Mouse (Mus musculus) kidney, embryonic 14.5 days (tissue): ENCODE measurements at regions not wholly inside any gene's neighbourhood (a gene's known extent, or its start where the extent isn't known, plus 50 kb on each side); places are given as distances from the start of the nearest gene placed in this dataset.
A peak's percentile ranks its signal among the peaks of the same experiment; 100 is the strongest.

ENCODE experiments used
- ATAC-seq: fragments of 200-750 bp; cut with Nextera tagmentation; 2 replicates; pipeline ENCODE4 v1.8.0; 2017; ENCODE audit warnings: moderate number of reproducible peaks, mild to moderate bottlenecking, moderate TSS enrichment, moderate library complexity; ENCODE audit not compliant: low FRiP score, low TSS enrichment
- H3K27ac ChIP-seq: fragments of 300-500 bp; sonication (generic); 2 replicates; pipeline ENCODE4 v1.5.1; 2014; ENCODE audit warnings: low read depth, mild to moderate bottlenecking, low read length, moderate library complexity, mixed read lengths
- H3K27me3 ChIP-seq: fragments of 300-500 bp; sonication (generic); 2 replicates; pipeline ENCODE4 v1.6.1; 2014; ENCODE audit warnings: mild to moderate bottlenecking, low read length; ENCODE audit not compliant: control insufficient read depth, insufficient read depth
- H3K36me3 ChIP-seq: fragments of 300-500 bp; sonication (generic); 2 replicates; pipeline ENCODE4 v1.6.1; 2014; ENCODE audit warnings: low read length, mixed read lengths; ENCODE audit not compliant: control insufficient read depth, insufficient read depth
- H3K4me1 ChIP-seq: fragments of 300-500 bp; sonication (generic); 2 replicates; pipeline ENCODE4 v1.6.1; 2014; ENCODE audit warnings: low read length, mixed read lengths; ENCODE audit not compliant: control insufficient read depth, insufficient read depth
- H3K4me2 ChIP-seq: fragments of 300-500 bp; sonication (generic); replicated peaks from 2 replicates; pipeline ENCODE4 v1.6.1; 2014; ENCODE audit warnings: low read depth, mild to moderate bottlenecking, low read length
- H3K4me3 ChIP-seq: fragments of 300-500 bp; sonication (generic); 2 replicates; pipeline ENCODE4 v1.5.1; 2014; ENCODE audit warnings: mild to moderate bottlenecking, low read length
- H3K9ac ChIP-seq: fragments of 300-500 bp; sonication (generic); 2 replicates; pipeline ENCODE4 v1.6.1; 2014; ENCODE audit warnings: low read depth, mild to moderate bottlenecking, low read length, moderate library complexity
- H3K9me3 ChIP-seq: fragments of 300-500 bp; sonication (generic); 2 replicates; pipeline ENCODE4 v1.6.1; 2016; ENCODE audit warnings: low read length; ENCODE audit not compliant: control insufficient read depth
- whole genome bisulfite sequencing: fragments of 180-500 bp; shearing (Covaris S2); extraction: QIAGEN DNeasy Blood & Tissue Kit; methylation state at CpG from one replicate; pipeline ENCODE4 v1.1.7; 2014; 5-methylcytosine and 5-hydroxymethylcytosine counted together

- Histone ChIP-seq H3K4me2 (no peak overlapping the region), H3K9me3 (no peaks in the 10 kb centered on the region), H3K27me3 (no peaks in the 10 kb centered on the region), H3K9ac (no peak overlapping the region), H3K4me3 (no peak overlapping the region), H3K36me3 (no peaks in the 10 kb centered on the region), H3K27ac (peak overlapping the region; percentile 51; the same call in 1 of the 2 replicates), H3K4me1 (no peaks in the 10 kb centered on the region; the same call in 1 of the 2 replicates)
- ATAC-seq = no peak; the same call in 1 of the 2 replicates
- WGBS = 72% methylated on average over 10 of the region's 10 CpGs
These were observed 161.3 kb upstream of the Ccdc54 start for GRCm38 (mm10) chr16:50752277-50752600.

GRCm38 (mm10) chr16:50751495-50752276 is 160.7 kb upstream of the Ccdc54 start:
- ATAC-seq = no peak
- Histone ChIP-seq H3K36me3 (no peaks in the 10 kb centered on the region), H3K9ac (no peak overlapping the region), H3K27ac (peak overlapping the region; percentile 37; the same call in 1 of the 2 replicates), H3K4me1 (no peaks in the 10 kb centered on the region; the same call in 1 of the 2 replicates), H3K4me3 (no peak overlapping the region), H3K9me3 (no peaks in the 10 kb centered on the region), H3K27me3 (no peaks in the 10 kb centered on the region), H3K4me2 (no peak overlapping the region)
- 79% methylated on average over 9 of the region's 9 CpGs for whole genome bisulfite sequencing

- Histone ChIP-seq H3K4me3 (no peak overlapping the region), H3K4me1 (no peaks in the 10 kb centered on the region; the same call in 1 of the 2 replicates), H3K36me3 (no peaks in the 10 kb centered on the region), H3K27ac (no peak overlapping the region), H3K9me3 (no peaks in the 10 kb centered on the region), H3K4me2 (no peak overlapping the region), H3K27me3 (no peaks in the 10 kb centered on the region), H3K9ac (no peak overlapping the region)
- WGBS = 94% methylated on average over 5 of the region's 5 CpGs
- no peak for ATAC-seq
These were observed 156.7 kb upstream of the Ccdc54 start for GRCm38 (mm10) chr16:50747698-50748097.

- H3K4me3 ChIP-seq = no peak overlapping the region
- H3K36me3 ChIP-seq = no peaks in the 10 kb centered on the region
- H3K4me1 ChIP-seq = no peaks in the 10 kb centered on the region
- no peak overlapping the region for H3K4me2 ChIP-seq
- no peaks in the 10 kb centered on the region for H3K9me3 ChIP-seq
- 57% methylated on average over 2 of the region's 2 CpGs for WGBS
- no peak overlapping the region for H3K9ac ChIP-seq
- H3K27ac ChIP-seq = no peak overlapping the region
- no peak for ATAC-seq
- H3K27me3 ChIP-seq = no peaks in the 10 kb centered on the region
These were observed 154.8 kb upstream of the Ccdc54 start for GRCm38 (mm10) chr16:50745723-50746122.

GRCm38 (mm10) chr16:50737396-50737843 is 146.5 kb upstream of the Ccdc54 start:
- 26% methylated on average over 10 of the region's 10 CpGs for WGBS

GRCm38 (mm10) chr16:50736151-50737047 is 145.4 kb upstream of the Ccdc54 start:
- Histone ChIP-seq H3K9ac (peak overlapping the region; percentile 60; the same call in 1 of the 2 replicates), H3K27ac (no peak overlapping the region), H3K36me3 (no peaks in the 10 kb centered on the region), H3K9me3 (no peaks in the 10 kb centered on the region), H3K4me2 (peak overlapping the region; percentile 75), H3K27me3 (no peaks in the 10 kb centered on the region), H3K4me3 (peak overlapping the region; percentile 45), H3K4me1 (0 out of 2 replicates have a peak, but pooled peaks cover 8% of the 10 kb centered on the region)
- peak; percentile 90 for ATAC-seq
- WGBS = 7% methylated on average over 21 of the region's 21 CpGs

More at GRCm38 (mm10) chr16:50737396-50737843, 146.5 kb upstream of the Ccdc54 start:
- Histone ChIP-seq H3K9ac (peak overlapping the region; percentile 60), H3K27me3 (no peaks in the 10 kb centered on the region), H3K4me2 (peak overlapping the region; percentile 75), H3K27ac (no peak overlapping the region), H3K4me3 (peak overlapping the region; percentile 45), H3K36me3 (no peaks in the 10 kb centered on the region), H3K4me1 (0 out of 2 replicates have a peak, but pooled peaks cover 8% of the 10 kb centered on the region), H3K9me3 (no peaks in the 10 kb centered on the region)
- peak; percentile 10; the same call in 1 of the 2 replicates for ATAC-seq

- Histone ChIP-seq H3K4me1 (0 out of 2 replicates have a peak, but pooled peaks cover 8% of the 10 kb centered on the region), H3K9ac (no peak overlapping the region), H3K36me3 (no peaks in the 10 kb centered on the region), H3K4me2 (no peak overlapping the region), H3K9me3 (no peaks in the 10 kb centered on the region), H3K27ac (no peak overlapping the region), H3K27me3 (no peaks in the 10 kb centered on the region), H3K4me3 (no peak overlapping the region)
- WGBS = 92% methylated on average over 3 of the region's 3 CpGs
- ATAC-seq = no peak
These were observed 142.4 kb upstream of the Ccdc54 start for GRCm38 (mm10) chr16:50733359-50733758.

- under 1% methylated on average over 58 of the region's 58 CpGs for WGBS
- Histone ChIP-seq H3K9ac (peak overlapping the region; percentile 59), H3K4me1 (0 out of 2 replicates have a peak, but pooled peaks cover 6% of the 10 kb centered on the region), H3K27ac (no peak overlapping the region), H3K9me3 (no peaks in the 10 kb centered on the region), H3K4me2 (peak overlapping the region; percentile 87), H3K4me3 (peak overlapping the region; percentile 73), H3K36me3 (no peaks in the 10 kb centered on the region), H3K27me3 (no peaks in the 10 kb centered on the region)
- ATAC-seq = peak; percentile 96
These were observed 141.4 kb upstream of the Ccdc54 start for GRCm38 (mm10) chr16:50732082-50733006.
